Mouse (Mus musculus): Measurements from ENCODE around the gene Mrgprf. TPM values are rescaled to one million over a fixed set of nuclear protein-coding genes. Genes with fewer than 3 reads are reported as not detected.

Mrgprf gene
- total RNA-seq, 4 experiments from 2014 or later, result 1.7 to 2.9 (median 2.5) TPM

DNA sequence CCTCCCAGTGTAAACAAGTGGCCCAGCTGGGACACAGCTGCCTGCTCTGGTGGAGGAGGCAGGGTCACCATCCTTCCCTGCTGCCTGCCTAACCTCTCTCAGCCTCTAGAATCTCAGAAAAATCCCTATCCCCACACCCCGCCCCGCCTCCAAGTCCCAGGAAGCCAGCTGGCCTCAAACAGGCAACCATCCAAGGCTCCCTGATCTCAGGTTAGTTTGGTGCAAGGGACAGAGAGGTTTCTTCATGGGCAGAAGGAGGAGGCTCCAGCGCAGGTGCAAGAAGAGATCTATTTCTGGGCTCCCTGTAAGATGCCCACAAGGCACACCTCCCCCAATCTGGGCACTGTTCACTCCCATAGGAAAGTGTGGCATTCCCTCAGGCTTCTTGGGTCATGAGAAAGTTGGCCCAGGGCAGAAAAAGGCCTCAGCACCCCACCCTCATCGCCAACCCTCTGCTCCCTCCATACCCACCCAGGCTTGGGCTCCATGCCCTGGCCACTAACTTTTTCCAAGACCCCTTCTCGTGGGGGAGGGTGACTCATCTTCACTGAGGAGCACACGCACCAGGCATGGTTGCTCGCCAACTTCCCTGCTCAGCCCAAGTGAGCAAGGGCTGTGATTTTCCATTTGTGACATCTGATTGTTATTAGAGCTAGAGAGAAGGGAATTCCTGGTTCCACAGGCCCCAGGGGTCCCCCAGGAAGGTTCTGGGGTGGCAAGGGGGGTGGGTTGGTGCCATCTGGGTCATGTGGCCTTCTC lies 887 bp upstream of the Mrgprf start:
- DNase-seq (ENCODE audit: low spot score), result no peak

DNA sequence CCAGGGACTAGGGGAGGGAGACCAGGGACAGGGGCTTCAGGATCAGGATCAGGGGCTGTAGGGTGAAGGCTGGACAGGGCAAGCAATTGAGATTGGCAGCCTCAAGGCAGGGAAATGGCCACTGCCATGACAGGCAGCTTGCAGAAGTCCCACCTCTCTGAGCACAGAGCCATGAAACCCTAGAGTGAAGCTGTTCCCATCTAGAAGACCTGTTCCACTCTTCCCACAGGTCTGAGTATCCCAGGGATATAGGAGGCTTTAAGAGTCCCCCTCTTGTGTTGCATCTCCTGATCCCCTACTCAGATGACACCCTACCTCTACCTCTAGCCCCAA lies 346 bp downstream of the Mrgprf start:
- no peak for DNase-seq (ENCODE audit: low spot score)

DNA sequence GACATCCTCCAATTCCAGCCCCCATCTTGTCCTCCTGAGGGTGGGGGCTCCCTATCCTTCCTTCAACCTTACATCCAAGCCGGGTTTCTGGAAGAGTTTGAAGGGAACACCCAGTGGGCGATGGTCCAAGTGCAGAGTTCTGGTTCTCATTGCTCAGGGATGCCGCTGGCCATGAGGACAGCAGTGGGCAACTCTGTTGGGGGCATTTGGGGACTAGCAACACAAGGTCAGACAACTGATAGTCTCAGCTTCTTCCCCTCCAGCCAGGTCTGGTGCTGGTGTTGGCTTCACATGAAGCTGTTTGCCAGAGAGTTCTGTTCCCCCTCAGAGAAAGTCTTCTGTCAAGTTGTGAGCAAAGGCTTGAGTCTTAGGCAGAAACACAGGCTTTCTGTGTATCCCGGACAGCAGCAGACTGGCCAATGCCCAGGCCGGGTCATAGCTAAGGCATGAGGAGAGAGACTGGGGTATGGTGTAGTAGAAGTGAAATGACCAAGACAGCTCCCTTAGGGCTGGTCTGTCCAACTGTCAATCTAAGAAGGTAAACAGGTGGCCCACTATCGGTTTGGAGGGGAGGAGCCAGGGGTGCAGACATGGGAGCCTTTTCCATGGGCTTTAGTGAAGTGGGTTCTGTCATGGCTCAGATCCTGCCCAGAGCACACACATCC lies 845 bp downstream of the Mrgprf start:
- DNase-seq (ENCODE audit: low spot score), result no peak

DNA sequence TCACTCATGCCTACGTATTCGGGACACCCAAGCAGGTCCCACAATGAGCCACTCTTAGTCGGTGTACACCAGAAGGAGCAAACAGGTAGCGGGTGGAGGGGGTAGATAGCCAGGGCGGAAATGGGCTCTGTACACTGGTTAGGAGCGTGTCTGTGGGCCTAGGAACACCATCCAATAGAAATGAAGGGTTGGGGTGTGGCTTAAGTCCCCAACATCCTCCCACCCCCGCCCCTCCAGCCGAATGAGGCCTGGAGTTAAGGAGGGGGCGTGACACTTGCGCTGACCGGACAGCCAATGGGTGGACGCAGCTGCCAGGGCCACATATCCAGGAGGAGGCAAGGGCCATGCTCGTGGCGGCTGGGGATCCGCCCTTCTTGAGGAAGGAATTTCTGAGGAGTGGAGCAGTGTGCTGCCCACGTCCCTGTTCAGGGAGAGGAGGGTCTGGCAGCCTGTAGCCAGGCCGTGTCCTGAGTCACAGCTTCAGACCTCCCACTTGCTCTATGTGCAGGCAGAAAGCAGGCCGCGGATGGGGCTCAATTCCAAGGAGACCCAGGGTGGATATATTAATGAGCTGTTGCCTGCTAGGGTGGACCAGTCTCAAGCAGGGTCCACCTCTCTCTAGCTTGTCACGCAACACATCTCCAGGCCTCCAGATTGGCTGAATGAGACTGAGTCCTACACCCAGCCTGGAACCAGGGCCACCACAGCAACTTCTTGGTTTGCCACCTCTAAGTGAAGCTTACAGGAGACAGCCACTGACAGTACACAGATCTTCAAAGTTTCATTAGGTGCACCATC lies 2.1 kb downstream of the Mrgprf start:
- peak; percentile 70 for DNase-seq (ENCODE audit: low spot score)

DNA sequence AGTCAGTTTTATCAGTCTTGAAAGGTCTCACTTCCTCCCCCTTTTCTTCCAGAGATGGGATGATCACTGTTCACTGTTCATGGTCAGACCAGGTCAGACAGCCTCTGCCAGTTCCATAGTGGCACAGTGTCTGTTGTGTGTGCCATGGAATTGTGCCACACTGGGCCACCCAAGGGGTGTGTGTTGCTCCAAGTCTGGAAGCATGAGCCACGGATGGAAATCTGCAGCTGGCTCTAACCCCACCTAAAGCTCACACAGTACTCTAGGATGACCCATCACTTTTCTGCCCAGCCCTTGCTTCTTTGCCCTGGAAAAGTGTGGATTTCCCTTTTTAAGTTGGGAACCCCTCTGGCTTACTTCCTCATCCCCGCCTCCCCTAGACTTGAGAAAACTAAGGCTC lies 3.5 kb downstream of the Mrgprf start:
- DNase-seq (ENCODE audit: low spot score), result no peak

DNA sequence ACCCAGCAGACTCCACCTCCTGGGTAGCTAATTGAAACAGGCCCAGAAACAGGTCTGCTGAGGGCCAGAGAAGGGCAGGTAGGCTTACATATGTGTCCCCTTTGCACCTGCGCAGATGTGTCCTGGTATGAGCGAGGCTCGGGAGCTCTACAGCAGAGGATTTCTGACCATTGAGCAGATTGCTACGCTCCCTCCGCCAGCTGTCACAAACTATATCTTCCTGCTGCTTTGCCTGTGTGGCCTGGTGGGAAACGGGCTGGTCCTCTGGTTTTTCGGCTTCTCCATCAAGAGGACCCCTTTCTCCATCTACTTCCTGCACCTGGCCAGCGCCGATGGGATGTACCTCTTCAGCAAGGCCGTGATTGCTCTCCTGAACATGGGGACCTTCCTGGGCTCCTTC lies 7.0 kb downstream of the Mrgprf start:
- no peak for DNase-seq (ENCODE audit: low spot score)

DNA sequence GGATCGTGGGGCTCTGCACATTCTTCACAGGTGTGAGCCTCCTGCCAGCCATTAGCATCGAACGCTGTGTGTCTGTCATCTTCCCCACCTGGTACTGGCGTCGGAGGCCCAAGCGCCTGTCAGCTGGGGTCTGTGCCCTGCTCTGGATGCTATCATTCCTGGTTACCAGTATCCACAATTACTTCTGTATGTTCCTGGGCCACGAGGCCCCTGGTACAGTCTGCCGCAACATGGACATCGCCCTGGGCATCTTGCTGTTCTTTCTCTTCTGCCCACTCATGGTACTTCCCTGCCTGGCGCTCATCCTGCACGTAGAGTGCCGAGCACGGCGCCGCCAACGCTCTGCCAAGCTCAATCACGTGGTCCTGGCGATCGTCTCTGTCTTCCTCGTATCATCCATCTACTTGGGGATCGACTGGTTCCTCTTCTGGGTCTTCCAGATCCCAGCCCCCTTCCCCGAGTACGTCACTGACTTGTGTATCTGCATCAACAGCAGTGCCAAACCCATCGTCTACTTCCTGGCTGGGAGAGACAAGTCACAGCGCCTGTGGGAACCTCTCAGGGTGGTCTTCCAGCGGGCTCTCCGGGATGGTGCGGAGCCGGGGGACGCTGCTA lies 7.5 kb downstream of the Mrgprf start:
- no peak for DNase-seq (ENCODE audit: low spot score)

DNA sequence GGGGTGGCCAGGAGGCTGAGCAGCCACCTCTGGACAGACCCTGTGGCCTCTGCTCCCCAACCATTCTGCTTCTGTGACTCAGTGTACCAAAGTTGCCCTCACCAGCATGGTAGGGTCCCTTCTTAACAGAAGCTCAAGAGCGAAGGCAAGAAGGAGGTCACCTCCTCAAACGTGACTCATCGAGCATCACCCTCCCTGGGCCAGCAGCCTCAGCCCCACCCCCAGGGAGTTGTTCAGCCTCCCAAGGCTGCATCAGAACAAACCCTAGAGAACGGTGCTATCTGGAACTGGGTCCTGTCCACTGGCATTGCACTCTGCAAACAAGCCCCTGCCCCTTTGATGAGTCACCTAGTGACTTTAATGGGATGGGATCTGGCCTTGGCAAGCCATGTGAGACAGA lies 8.2 kb downstream of the Mrgprf start:
- DNase-seq (ENCODE audit: low spot score), result no peak

DNA sequence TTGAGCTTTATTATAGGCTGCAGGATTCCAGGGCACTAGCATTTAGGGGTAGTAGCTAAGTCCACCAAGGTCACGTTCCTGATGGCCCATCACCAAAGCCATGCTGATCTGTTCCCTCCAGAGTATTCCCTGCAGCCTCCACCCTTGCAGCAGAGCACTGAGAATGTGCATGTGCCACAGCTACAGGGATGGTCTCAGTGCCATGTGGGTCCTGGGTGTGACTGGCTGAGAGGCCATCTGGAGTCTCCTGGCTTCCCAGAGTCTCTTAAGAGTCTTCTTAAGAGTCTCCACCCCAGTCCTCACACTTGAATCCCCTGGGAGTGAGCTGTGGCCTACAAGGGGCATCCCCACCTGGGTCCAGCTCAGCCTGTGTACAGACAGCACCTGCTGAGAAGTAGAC lies 9.2 kb downstream of the Mrgprf start:
- no peak for DNase-seq (ENCODE audit: low spot score)

DNA sequence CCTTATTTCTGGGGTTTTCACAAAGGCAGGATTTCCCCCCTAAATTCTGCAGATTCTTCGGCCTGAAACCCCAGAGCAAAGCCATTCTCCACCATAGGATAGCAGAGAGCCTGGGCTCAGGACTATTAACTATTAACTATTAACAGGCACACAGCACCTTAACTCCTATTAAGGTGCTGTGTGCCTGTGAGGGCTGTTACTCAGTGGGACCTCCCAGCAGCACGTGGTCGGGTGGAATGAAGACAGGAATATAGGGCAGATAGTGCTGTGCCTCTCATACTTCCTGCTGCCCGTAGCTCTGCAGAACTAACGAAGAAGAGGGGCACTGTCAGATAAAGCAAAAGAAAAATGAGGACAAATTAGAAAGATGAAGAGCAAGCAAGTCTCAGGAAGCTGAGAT lies 9.9 kb downstream of the Mrgprf start:
- DNase-seq (ENCODE audit: low spot score), result no peak

DNA sequence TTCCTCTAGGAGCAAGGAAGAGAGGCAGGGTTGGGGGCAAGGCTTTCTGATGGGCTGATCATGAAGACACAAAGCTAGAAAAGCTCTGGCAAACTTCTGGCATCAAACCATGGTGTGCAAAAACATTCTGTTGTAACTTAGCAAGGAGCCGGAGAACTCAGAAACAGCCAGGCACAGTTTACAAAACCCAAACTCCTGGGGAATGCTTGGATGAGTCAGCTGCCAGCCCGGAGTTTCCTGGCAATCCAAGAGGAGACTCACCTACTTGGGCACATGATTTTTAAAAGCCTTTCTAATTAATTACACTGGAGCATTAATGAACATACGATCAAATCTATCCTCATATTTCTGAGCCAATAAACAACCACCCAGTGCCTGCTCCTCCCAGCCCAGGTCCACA lies 11.5 kb downstream of the Mrgprf start:
- no peak for DNase-seq (ENCODE audit: low spot score)

DNA sequence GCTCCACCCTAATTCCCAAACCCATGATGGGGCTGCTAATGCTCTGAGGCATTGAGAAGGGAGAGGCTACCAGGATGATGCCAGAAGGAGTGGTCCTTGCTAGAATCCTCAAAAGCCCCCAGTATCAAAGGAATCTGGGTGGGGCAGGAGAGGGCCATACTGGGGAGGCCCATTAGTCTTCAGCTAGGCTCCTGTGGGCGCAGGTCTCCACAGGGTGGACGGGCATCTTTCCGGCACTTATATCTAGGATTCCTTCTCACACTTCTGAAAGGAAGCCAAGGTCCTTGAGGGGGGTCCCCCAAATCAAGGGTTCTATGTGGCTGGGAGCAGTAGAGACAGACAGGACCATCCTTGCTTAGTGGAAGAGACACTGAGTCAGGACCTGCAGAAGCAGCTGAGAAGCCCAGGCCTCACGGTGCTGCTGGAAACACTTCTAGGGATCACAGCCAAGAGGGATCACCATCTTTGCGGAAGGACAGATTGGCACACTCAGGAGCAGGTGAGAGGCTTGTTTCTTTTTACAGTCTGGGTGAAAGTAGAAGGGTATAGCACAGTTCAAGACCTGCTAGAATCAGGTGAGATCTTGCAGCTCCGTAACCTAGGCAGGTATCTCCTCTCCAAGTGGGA lies 14.3 kb downstream of the Mrgprf start, which contains the start of gene Mrgprd:
TSS of gene Mrgprd (plus strand) at position 51 of the 627 bp plus-strand sequence.
- DNase-seq (ENCODE audit: low spot score), result no peak

DNA sequence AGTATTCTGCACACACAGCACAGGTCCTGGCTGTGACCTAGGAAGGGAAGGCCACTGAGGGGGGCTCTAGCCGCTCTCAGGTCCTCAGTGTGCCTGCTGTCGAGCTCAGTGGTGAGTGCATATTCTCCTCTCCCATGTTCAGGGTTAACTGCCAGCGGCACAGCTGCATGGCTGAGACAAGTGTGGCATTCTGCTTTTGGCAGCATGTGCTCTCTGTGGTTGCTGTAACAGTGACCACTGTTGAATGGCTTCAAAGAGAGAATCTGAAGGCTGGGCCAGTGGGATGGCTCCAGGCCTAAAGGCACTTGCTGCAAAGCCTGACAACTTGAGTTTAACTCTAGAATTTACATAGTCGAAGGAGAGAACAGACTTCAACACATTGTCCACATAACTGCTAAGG lies 16.9 kb downstream of the Mrgprf start:
- no peak for DNase-seq (ENCODE audit: low spot score)

DNA sequence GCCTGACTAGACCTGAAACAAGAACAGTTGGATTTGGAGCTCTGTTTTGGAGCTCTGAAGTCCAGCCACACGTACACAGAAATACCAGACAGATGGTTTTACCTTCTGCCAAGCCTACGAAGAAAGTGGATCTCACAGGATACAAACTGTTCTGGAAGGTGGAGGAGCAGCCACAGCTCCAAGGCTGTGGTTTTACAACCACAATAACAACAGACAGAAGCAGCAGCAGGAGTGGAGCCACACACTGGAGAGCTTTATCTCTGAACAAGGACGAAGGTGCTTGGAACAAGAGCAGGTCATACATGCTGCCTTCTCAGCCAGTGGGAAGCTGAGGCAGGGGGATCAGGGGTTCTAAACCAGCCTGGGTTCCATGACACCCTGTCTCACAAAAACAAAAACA lies 18.9 kb downstream of the Mrgprf start:
- DNase-seq (ENCODE audit: low spot score), result no peak

DNA sequence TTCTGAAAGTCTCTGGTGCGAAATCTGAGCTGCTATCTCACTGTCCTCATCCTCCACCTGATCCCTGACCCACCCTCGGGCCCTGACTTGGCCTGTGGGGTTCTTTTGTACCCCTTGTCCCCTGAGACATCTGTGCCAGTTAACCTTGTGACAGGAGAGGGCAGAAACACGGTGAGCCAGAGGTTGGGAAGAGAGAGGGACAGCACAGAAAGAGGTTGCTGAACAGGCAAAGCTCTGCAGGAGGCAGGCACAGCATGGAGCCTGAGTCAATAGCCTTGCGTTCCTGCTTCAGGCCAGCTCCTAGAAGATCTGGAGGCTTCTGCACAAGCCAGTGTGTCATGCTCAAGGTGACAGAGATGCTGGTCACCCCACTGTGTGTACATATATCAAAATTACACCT lies 23.0 kb downstream of the Mrgprf start:
- DNase-seq (ENCODE audit: low spot score), result no peak

DNA sequence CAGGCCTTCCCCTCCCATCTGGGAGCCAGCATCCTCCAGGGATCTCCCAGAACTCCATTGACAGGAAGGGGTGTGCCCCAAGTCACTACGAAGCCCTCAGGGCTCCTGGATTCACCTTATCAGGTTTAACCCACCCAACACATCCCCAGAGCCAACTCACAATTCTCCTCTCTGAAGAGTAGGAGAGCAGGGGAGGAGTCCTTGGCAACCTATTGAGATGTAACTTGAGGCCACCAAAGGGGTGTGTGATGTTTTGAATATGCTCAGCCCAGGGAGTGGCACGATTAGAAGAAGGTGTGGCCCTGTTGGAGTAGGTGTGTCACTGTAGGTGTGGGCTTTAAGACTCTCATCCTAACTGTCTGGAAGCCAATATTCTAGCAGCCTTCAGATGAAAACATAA lies 25.1 kb downstream of the Mrgprf start:
- DNase-seq (ENCODE audit: low spot score), result no peak

DNA sequence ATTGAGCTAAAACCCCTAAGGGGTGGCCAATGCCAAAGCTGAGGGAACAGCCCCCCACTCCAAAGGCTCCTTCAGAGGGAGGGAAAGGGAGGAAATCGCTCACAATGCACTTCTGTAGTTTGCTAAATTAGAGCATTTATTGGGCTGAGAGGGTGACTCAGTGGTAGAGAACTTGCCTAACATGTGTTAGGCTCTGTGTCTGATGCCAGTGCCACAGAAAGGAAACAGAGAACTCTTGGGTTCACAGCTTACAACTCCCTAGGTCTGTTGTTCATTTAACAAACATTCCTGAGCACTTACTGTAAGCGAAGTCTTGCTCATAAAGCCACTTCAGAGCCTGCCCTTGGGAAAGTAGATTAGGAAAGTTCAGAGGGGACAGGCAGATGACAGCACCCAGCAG lies 29.4 kb downstream of the Mrgprf start:
- no peak for DNase-seq (ENCODE audit: low spot score)

DNA sequence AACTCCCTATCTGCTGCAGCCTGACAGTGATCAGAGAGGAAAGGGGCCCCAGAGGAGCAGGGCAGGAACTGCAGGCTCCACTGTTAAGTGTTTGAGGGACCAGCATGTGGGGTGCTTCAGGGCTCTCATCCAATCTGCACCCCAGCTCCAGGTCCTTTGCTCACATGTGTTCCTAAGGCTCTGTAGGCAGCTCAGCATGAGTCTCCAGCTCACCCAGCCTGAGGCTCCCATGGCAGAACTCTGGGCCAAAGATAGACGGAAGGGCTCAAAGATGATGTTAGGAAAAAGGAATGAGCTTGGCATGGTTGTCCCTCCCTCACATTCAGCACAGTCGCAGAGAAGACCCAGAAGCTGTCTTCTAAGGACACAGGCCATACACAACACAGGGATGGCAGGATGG lies 30.0 kb downstream of the Mrgprf start:
- DNase-seq (ENCODE audit: low spot score), result no peak

DNA sequence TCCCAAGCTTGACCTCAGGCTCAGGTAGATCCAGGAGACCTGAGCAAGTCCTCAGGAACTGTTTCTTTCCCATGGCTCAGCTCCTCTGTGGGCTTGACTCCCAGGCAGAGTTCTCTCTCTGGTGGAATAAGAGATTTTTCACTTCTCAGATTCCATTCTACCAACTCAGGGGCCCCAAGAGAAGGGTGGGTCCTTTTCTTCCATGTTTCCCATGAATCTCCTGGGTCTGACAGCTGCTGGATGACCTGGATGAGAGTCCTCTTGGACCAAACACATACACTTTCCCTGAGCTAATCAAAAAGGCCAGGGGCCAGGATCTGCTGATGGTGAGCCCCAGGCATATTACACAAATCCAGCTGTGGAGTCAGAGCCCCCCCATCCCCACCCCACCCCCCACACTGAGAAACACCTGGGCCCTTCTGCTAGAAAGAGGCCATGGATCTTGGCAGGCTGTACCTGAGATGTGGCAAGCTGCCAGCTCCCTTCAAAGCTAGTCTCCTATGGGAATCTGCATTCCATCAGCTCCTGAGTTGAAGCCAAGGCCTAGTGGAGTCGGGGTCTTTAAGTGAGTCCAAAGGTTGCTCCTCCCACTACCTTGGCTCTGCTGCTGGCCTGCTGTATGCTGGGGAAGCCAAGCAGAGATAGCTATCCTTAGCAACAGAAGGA lies 31.9 kb downstream of the Mrgprf start:
- no peak for DNase-seq (ENCODE audit: low spot score)

DNA sequence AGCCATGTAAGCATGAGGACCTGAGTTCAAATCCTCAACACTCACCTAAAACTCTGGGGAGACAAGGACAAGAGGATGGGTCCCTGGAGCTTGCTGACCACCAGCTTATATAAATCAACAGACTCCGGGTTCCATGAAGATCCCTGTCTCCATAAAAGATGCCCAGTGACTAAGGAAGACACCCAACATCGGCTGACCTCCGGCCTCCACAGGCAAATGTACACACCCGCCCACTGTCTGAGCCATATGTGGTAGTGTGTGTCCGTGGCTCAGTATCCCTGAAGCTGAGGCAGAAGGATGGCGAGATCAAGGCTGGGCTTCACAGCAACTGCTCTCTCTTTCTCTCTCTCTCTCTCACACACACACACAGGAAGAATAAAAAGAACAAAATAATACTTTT lies 33.3 kb downstream of the Mrgprf start:
- no peak for DNase-seq (ENCODE audit: low spot score)

DNA sequence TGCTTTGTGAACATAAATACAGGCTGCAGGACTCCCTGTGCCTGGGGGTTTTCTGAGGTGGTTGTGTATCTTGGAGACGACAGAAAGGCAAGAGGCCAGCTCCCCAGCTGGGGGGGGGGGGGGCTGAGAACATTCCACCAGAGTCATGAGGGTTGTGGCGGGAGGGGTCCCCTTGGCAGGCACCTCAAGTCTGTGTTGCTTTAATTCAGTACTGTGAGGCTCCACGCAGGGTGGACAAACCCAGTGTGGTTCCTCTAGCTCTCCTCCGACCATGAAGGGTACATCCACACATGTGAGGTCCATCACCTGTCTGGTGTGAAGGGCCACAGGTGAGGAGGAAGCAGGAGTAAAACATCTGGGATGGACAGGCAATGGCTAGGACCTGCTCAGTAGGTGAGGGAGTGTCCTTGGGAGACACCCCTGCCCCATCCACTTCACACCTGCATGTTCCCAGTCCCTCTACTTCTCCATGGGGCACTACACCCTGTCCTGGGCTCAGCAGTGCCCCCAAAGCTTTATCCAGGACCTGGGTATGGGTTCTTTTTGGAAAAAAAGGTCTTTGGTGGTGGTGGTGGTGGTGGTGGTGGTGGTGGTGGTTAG lies 33.9 kb downstream of the Mrgprf start:
- no peak for DNase-seq (ENCODE audit: low spot score)

All from heart, adult 8-10 months (tissue).